Mouse (Mus musculus) hindbrain, embryonic 12.5 days (tissue): Measurements from ENCODE around the gene Cdc7. TPM values are rescaled to one million over a fixed set of nuclear protein-coding genes. Genes with fewer than 3 reads are reported as not detected.

Source experiments
- ATAC-seq: fragments of 200-750 bp; cut with Nextera tagmentation; 2 replicates; pipeline ENCODE4 v1.8.0; 2017; ENCODE audit warnings: moderate TSS enrichment; ENCODE audit not compliant: low FRiP score
- H3K27ac ChIP-seq: fragments of 300-500 bp; sonication (generic); 2 replicates; pipeline ENCODE4 v1.5.1; 2016; ENCODE audit warnings: mild to moderate bottlenecking
- H3K27me3 ChIP-seq: fragments of 300-500 bp; sonication (generic); 2 replicates; pipeline ENCODE4 v1.6.1; 2016; ENCODE audit warnings: mild to moderate bottlenecking
- H3K36me3 ChIP-seq: fragments of 300-500 bp; sonication (generic); 2 replicates; pipeline ENCODE4 v1.6.1; 2016; ENCODE audit warnings: mild to moderate bottlenecking
- H3K4me1 ChIP-seq: fragments of 300-500 bp; sonication (generic); 2 replicates; pipeline ENCODE4 v1.6.1; 2016
- H3K4me2 ChIP-seq: fragments of 300-500 bp; sonication (generic); replicated peaks from 2 replicates; pipeline ENCODE4 v1.6.1; 2016; ENCODE audit warnings: mild to moderate bottlenecking
- H3K4me3 ChIP-seq: fragments of 300-500 bp; sonication (generic); 2 replicates; pipeline ENCODE4 v1.5.1; 2016; ENCODE audit warnings: mild to moderate bottlenecking
- H3K9ac ChIP-seq: fragments of 300-500 bp; sonication (generic); 2 replicates; pipeline ENCODE4 v1.6.1; 2016; ENCODE audit warnings: mild to moderate bottlenecking, moderate library complexity
- H3K9me3 ChIP-seq: fragments of 300-500 bp; sonication (generic); replicated peaks from 2 replicates; pipeline ENCODE4 v1.6.1; 2016; ENCODE audit warnings: mild to moderate bottlenecking
- WGBS: fragments of 180-500 bp; shearing (Covaris S2); methylation state at CpG from one replicate; pipeline ENCODE4 v1.1.7; 2016; 5-methylcytosine and 5-hydroxymethylcytosine counted together
- polyA plus RNA-seq: library from polyadenylated mRNA; unstranded; fragments of >200 nt; fragmentation: Nextera tagmentation; extraction: Ambion mirVana; gene quantifications from 2 replicates; pipeline ENCODE4 v1.2.1, GENCODE M21; 2016

Cdc7 gene
- polyA plus RNA-seq, 1 experiment from 2014 or later, result 44.7 TPM

DNA sequence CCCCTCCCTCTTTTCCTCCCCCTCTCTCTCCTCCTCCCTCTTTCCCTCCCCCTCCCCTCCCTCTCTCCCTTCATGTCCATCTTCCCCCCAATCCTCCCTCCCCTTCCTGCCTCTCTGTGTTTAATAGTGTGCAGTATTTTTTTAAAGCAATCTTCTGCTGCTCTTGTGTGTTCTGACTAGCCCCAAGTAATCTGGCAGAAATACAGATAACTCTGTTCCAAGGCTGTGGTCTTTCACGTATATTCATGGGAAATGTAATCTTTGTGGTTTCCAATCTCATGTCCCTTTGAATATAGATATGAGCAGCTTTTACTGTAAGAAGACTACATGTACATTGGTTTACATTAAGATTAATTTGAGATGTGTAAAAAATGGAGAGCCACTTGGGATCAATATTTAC, 64.4 kb downstream of the Cdc7 start:
- Histone ChIP-seq H3K4me1 (0 out of 2 replicates have a peak, but pooled peaks cover 3% of the 10 kb centered on the region), H3K36me3 (no peaks in the 10 kb centered on the region), H3K9me3 (no peaks in the 10 kb centered on the region), H3K9ac (no peak overlapping the region), H3K4me2 (no peak overlapping the region), H3K4me3 (no peak overlapping the region), H3K27ac (no peak overlapping the region), H3K27me3 (no peaks in the 10 kb centered on the region)
- 65% methylated on average over 1 of the region's 1 CpGs for WGBS
- no peak for ATAC-seq

DNA sequence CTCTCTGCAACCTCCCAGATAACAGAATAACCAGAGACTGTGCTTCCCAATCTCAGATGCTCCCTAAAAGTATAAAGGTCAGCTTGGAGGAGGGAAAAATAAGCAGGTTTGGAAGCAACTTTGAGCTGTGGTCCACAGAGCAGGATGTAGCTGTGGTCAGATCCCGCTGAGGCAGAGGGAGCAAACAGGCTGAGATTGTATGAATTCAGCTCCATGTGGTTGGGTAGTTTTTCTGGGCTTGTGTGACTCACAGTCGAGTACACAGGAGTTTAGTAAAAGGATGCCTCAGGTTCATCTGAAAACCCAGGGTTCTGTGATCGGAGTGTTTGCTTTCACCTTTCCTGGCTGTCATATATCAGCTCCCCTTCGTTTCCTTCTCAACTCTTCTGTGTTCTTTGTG, 65.7 kb downstream of the Cdc7 start:
- no peaks in the 10 kb centered on the region for H3K4me1 ChIP-seq
- no peaks in the 10 kb centered on the region for H3K9me3 ChIP-seq
- H3K4me2 ChIP-seq, result no peak overlapping the region
- H3K4me3 ChIP-seq, result no peak overlapping the region
- no peak overlapping the region for H3K9ac ChIP-seq
- H3K27ac ChIP-seq, result no peak overlapping the region
- 79% methylated on average over 4 of the region's 4 CpGs for WGBS
- H3K27me3 ChIP-seq, result no peaks in the 10 kb centered on the region
- ATAC-seq, result no peak
- no peaks in the 10 kb centered on the region for H3K36me3 ChIP-seq

DNA sequence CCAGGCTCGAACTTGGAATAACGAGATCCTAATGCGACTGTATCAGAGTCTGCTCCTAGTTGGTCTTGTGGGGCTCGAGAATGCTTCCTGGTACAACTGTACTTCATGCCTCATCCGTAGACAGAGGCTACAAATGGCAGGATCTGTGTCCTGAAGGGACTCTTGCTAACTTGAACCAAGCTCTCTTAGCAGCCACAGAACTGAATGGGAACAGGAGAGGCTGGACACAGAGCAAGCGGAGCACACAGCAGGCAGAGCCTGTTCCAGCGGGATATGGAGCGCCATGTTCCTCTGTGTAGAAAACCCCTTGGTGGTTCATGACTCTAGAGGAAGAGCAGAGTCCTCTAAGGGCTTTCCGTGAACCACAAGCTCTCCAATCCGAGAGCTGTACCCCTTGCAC, 66.7 kb downstream of the Cdc7 start:
- Histone ChIP-seq H3K9ac (no peak overlapping the region), H3K4me2 (no peak overlapping the region), H3K36me3 (no peaks in the 10 kb centered on the region), H3K4me3 (no peak overlapping the region), H3K27me3 (no peaks in the 10 kb centered on the region), H3K9me3 (no peaks in the 10 kb centered on the region), H3K27ac (no peak overlapping the region), H3K4me1 (no peaks in the 10 kb centered on the region; the same call in 1 of the 2 replicates)
- 94% methylated on average over 10 of the region's 10 CpGs for WGBS
- no peak for ATAC-seq

Other genes starting within 250 kb of the Cdc7 start
- gene Hfm1, start 38.0 kb upstream of the Cdc7 start, polyA plus RNA-seq, result 6.7 and 7.6 TPM in 2 replicates